Mouse (Mus musculus) bone marrow, adult 2 months (tissue): ENCODE data around the gene Pdilt. TPM values are rescaled to one million over a fixed set of nuclear protein-coding genes. Genes with fewer than 3 reads are reported as not detected.

Source experiments
- H3K27ac ChIP-seq: fragments of 200-500 bp; 2 replicates; pipeline ENCODE4 v1.5.1; 2012; ENCODE audit warnings: low read depth, mild to moderate bottlenecking, control low read depth, inconsistent platforms, low read length; ENCODE audit not compliant: control insufficient read depth, poor library complexity, insufficient read depth
- H3K4me1 ChIP-seq: fragments of 200-500 bp; 2 replicates; pipeline ENCODE4 v1.6.1; 2011; ENCODE audit warnings: low read length; ENCODE audit not compliant: control insufficient read depth, insufficient read depth
- H3K4me3 ChIP-seq: fragments of 200-500 bp; replicated peaks from 2 replicates; pipeline ENCODE3; 2011; ENCODE audit warnings: mild to moderate bottlenecking, low read depth, low read length, control low read depth; ENCODE audit not compliant: control insufficient read depth
- CTCF ChIP-seq: fragments of 200-500 bp; IDR thresholded peaks from 2 replicates; pipeline ENCODE4 v1.5.1; 2011; ENCODE audit warnings: low read length, control low read depth; ENCODE audit not compliant: control insufficient read depth, insufficient read depth
- POLR2A ChIP-seq: fragments of 200-500 bp; IDR thresholded peaks from 2 replicates; pipeline ENCODE4 v1.6.1; 2011; ENCODE audit warnings: low read depth, mild to moderate bottlenecking, control low read depth, low read length, borderline replicate concordance; ENCODE audit not compliant: control insufficient read depth
- WGBS: fragments of 180-500 bp; shearing (Covaris S2); methylation state at CpG from one replicate; pipeline ENCODE4 v1.1.7; 2018; 5-methylcytosine and 5-hydroxymethylcytosine counted together
- polyA plus RNA-seq: library from polyadenylated mRNA; stranded (reverse); fragments of >200 nt; gene quantifications from 2 replicates; pipeline ENCODE4 v1.2.4, GENCODE M21; 2011; ENCODE audit warnings: low replicate concordance; ENCODE audit not compliant: missing spikeins, insufficient read depth, insufficient read length

Gene Pdilt
- polyA plus RNA-seq, 1 experiment: not detected

GRCm38 (mm10) chr7:119484154-119484553, 39.1 kb downstream of the Pdilt start:
- Histone ChIP-seq H3K27ac (no peak overlapping the region), H3K4me3 (no peak overlapping the region), H3K4me1 (no peaks in the 10 kb centered on the region)
- 67% methylated on average over 4 of the region's 4 CpGs for WGBS
- TF ChIP-seq CTCF (no peak), POLR2A (no peak)

- Histone ChIP-seq H3K4me1 (no peaks in the 10 kb centered on the region), H3K27ac (no peak within 1 kb of the TSS), H3K4me3 (no peak within 1 kb of the TSS)
- TF ChIP-seq POLR2A: no peak
These were observed 44.0 kb downstream of the Pdilt start, which contains the start of gene Umod for GRCm38 (mm10) chr7:119479256-119479655. Gene Umod (minus strand): TSS chr7:119479282.

GRCm38 (mm10) chr7:119476500-119477389, 46.5 kb downstream of the Pdilt start:
- H3K4me3 ChIP-seq: no peak overlapping the region
- TF ChIP-seq CTCF: no peak
- no peak for TF ChIP-seq POLR2A
- no peaks in the 10 kb centered on the region for H3K4me1 ChIP-seq
- WGBS: 76% methylated on average over 33 of the region's 33 CpGs
- H3K27ac ChIP-seq: peak overlapping the region; percentile 9; the same call in 1 of the 2 replicates

GRCm38 (mm10) chr7:119459185-119459584, 64.1 kb downstream of the Pdilt start, which contains the start of gene Gp2:
Gene Gp2 (minus strand): TSS chr7:119459285.
- no peak within 1 kb of the TSS for H3K27ac ChIP-seq
- 83% methylated on average over 6 of the region's 6 CpGs for WGBS
- TF ChIP-seq POLR2A (no peak), CTCF (no peak)
- H3K4me3 ChIP-seq: no peak within 1 kb of the TSS
- no peaks in the 10 kb centered on the region for H3K4me1 ChIP-seq

DNA sequence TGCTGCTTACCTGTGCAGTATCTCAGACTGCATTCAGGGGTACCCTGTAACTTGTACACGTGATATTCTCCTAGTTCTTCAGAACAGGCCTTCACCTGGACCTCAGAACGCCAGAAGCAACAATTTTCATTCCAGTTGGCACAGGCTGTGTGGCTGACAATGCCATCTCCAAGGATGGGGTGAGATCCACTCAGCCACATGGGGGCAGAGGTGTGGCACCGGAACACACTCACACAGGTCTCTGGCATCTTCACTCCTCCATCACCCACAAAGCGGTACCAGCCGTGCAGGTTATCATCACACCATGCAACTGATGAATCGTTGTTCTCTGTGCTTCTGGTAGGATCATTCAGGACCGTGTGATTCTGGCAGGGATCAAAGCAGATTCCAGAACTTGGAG, 69.1 kb downstream of the Pdilt start:
- H3K27ac ChIP-seq: no peak overlapping the region
- TF ChIP-seq POLR2A (no peak), CTCF (no peak)
- no peak overlapping the region for H3K4me3 ChIP-seq
- 83% methylated on average over 7 of the region's 7 CpGs for WGBS
- no peaks in the 10 kb centered on the region for H3K4me1 ChIP-seq

- TF ChIP-seq POLR2A: no peak
- TF ChIP-seq CTCF: no peak
- 71% methylated on average over 4 of the region's 4 CpGs for WGBS
- no peak overlapping the region for H3K4me3 ChIP-seq
- H3K27ac ChIP-seq: no peak overlapping the region
- H3K4me1 ChIP-seq: no peaks in the 10 kb centered on the region
These were observed 79.4 kb downstream of the Pdilt start for GRCm38 (mm10) chr7:119443849-119444248.

- 24% methylated on average over 1 of the region's 1 CpGs for WGBS
- Histone ChIP-seq H3K27ac (no peak overlapping the region), H3K4me1 (no peaks in the 10 kb centered on the region), H3K4me3 (no peak overlapping the region)
- TF ChIP-seq POLR2A (no peak), CTCF (no peak)
These were observed 81.4 kb downstream of the Pdilt start for GRCm38 (mm10) chr7:119441938-119442337.

Other genes starting within 250 kb of the Pdilt start
- not detected in 2 replicates for gene Gp2, start 64.2 kb downstream of the Pdilt start, polyA plus RNA-seq
- 3.4 TPM in 1 of 2 replicates, not detected in the other for gene Umod, start 44.2 kb downstream of the Pdilt start, polyA plus RNA-seq
- not detected in 2 replicates for gene Acsm5, start 4.0 kb downstream of the Pdilt start, polyA plus RNA-seq
- 9.7 TPM in 1 of 2 replicates, not detected in the other for gene Acsm2, start 30.9 kb upstream of the Pdilt start, polyA plus RNA-seq
- gene Acsm1, start 83.5 kb upstream of the Pdilt start, polyA plus RNA-seq: 0.95 and 2.4 TPM in 2 replicates
- not detected in 2 replicates for gene Acsm4, start 166.5 kb upstream of the Pdilt start, polyA plus RNA-seq
- 12.6 and 14.6 TPM in 2 replicates for gene Thumpd1, start 197.3 kb upstream of the Pdilt start, polyA plus RNA-seq
- 1.3 TPM in 1 of 2 replicates, not detected in the other for gene Acsm3, start 237.4 kb upstream of the Pdilt start, polyA plus RNA-seq